Mouse (Mus musculus) skeletal muscle tissue, adult 2 months (tissue): ENCODE measurements around the gene Rtp2.
A peak's percentile ranks its signal among the peaks of the same experiment; 100 is the strongest.
"Not testable (repeated sequence)": the region's sequence is repeated elsewhere in the genome, so short reads cannot be mapped to it uniquely, and the experiment has no call there.

Experiments
- DNase-seq: peaks from one replicate; pipeline ENCODE4 v3.0.0-alpha.2; 2012; ENCODE audit warnings: low read depth, low spot score

Rtp2 gene

GRCm38 (mm10) chr16:23952101-23952727 is 20.0 kb upstream of the Rtp2 start:
- no peak for DNase-seq

DNA sequence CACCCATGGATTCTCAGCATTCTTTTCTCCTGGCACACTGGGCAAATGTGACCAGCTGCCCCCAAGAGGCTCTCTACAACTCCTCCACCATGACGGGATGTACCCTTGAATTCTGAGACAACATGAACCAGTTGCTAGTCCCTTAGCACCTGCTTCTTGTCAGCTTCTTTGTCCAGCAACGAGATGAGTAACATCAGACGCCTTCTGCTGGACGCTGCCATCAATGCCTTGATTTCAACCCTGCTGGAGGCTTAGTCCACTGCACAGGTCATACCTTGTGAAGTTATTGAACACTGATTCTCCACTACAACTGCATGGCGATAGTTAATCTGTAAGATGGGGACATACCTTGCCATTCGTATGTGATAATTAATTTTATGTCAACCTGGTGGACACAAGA is 15.5 kb upstream of the Rtp2 start:
- DNase-seq: no peak

DNA sequence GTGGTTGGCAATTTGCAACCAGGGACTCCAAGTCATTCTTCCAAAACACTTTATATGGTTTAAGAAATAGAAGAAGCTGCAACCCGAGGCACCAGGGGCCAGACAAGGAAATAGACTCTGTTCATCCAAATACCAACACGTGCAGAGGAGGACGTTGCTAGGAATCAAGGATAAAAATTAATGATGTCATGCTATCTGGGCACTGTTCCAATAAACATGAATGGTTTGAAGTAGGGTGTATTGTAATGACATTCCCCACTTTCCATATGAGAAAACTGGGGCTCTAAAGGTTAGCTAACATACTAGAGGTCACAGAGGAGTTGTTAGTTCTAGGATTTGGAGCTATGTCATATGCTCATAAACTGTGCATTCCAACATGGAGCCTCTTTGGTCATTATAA is 12.6 kb upstream of the Rtp2 start:
- DNase-seq: no peak

- no peak for DNase-seq
Observed at GRCm38 (mm10) chr16:23934397-23934796, 2.2 kb upstream of the Rtp2 start.

DNA sequence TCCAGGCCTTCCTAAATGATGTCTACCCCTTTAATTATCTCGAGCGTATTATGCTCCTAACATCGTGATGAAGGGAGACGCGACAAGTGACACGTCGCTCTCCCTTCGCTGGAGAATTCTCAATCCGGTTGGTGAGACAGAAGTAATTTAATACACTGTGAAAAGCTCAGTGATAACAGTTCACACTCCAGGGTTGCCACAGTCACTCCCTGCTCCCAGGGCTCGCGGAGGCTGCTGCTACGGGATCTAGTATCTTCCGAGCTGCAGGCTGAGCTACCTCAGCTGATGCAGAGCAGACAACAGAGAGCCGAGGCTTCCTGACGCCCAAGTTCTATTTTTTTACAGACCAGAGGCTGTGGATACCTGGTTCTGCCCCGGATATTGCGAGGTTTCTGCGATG is 919 bp downstream of the Rtp2 start:
- DNase-seq: no peak

DNA sequence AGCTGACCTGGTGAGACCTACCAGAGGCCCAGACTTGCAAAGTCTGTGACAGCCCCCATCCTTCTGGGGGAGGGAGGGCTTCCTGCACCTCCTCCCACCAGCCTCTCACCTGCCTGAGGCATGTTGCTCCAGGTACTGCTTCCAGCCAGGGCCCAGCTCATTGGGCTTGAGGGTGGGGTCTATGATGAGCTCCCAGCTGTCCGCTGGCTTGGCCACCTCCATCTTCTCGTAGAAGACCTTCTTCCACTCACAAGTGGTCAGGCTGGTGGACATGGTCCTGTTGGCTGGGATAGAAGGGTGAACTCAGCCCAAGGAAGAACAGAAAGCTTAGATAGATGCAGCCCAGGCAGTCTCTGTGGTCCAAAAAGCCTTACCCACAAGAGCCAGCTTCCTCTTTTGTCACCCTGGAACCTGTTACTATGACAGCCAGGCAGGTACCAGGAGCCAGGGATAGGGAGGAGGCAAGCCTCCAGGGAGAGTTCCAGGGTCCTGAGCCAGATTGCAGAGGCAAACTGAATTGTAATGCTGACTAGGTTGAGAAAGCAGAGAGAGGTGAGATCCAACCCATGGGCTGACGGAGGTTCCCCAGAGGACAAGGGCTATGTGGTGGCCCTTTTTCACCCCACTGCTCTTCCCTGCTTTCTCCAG is 1.6 kb downstream of the Rtp2 start:
- no peak for DNase-seq

DNA sequence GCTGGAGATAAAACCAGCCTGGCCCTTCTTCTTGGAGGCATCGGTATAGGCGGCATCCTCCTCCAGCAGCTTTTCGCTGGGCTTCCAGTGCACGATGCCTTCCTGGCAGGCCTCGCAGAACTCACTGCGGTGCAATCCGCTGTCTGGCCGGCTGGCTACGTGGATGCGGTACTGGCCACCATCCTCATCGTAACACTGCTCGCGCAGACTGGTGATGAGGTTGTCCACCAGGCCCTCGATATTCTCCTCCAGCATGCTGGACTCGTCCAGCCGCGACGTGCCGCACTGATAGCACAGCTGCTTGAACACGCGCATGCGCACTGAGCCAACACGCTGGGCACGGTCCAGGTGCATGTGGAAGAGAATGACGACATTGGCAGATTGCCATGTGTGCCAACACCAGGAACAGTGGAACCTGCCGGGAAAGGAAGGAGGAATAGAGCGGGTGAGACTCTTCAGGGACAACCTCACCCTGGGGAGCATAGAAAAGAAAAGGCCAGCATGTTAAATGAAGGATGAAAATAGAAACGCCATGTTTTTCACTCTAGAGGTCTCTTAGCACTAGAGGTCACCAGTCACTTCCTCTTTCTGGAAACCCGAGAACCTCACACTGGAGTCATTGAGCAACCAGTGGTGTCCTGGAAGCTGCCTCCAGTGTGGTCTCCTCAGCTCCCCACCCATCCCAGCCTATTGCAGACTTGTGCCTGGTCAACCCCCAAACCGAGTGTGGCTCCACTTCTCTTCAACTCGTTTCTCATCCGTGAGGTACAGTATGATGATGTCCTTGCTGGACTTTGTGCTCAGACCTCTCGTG is 4.7 kb downstream of the Rtp2 start:
- DNase-seq: no peak

GRCm38 (mm10) chr16:23922906-23923305 is 9.3 kb downstream of the Rtp2 start:
- no peak for DNase-seq

DNA sequence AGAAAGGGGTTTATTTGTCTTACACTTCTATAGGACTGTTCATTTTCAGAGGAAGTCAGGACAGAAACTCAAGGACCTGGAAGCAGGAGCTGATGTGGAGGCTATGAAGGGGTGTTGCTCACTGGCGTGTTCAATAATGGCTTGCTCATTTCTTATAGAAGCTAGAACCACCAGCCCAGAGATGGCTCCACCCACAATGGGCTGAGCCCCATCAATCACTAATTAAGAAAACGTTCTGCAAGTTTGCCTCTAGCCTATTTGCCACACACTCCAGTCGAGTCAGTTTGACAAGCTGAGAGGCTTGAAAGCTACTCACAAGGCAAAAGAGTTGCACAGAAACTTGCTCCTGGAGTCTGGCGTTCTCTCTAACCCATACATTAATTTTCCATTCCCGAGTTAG is 10.5 kb downstream of the Rtp2 start:
- no peak for DNase-seq

- DNase-seq: no peak
Observed at GRCm38 (mm10) chr16:23919418-23919817, 12.8 kb downstream of the Rtp2 start.

DNA sequence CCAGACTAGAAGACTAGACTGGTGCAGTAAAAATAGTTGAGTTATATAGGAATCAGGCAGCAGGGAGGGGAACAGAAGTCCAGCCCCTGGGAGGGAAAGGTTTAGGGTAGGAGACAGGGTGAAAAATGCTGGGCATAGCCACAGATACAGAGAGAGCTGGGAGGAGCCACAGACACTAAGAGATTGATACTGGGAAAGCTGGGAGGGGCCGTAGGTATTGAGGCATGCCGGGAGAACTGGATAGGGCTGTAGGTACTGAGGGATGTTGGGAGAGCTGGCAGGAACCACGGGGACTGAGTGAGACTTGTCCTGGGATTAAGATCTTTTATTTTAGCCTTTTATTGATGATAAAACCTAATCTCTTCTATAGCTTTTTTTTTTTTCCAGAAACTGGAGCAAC is 18.8 kb downstream of the Rtp2 start:
- no peak for DNase-seq

- DNase-seq: no peak
Observed at GRCm38 (mm10) chr16:23912741-23913140, 19.5 kb downstream of the Rtp2 start.

DNA sequence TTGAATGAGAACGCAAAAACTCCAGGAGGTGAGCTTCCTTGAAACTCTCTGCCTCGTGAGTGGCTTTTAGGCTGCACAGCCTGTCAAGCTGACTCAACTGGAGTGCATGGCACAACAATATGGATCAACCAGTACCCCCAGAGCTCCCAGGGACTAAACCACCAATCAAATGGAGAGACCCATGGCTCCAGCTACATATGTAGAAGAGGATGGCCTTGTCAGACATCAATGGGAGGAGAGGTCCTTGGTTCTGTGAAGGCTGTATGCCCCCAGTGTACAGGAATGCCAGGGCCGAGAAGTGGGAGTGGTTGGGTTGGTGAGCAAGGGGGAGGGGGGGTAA is 23.2 kb downstream of the Rtp2 start:
- DNase-seq: not testable (repeated sequence)

- not testable (repeated sequence) for DNase-seq
Observed at GRCm38 (mm10) chr16:23908076-23909014, 23.8 kb downstream of the Rtp2 start.

DNA sequence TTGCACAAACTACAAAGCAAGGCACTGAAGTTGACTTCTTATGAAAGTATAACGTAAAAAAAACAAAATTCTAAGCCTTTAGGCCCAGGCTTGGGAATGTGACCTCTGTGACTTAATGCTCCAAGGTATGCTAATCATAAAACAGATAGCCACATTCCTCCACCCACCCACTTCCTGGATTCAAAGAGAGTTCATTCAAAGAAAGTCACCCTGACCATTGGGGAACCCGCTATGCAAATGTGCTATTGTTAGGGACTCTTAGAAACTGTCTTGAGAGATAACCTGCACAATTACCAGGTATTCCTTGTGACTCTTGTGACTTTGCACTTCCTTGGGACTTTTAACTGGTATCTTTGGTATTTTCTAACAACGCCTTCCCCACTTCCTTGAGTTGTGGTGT is 25.6 kb downstream of the Rtp2 start:
- not testable (repeated sequence) for DNase-seq

GRCm38 (mm10) chr16:23901411-23901810 is 30.8 kb downstream of the Rtp2 start:
- no peak for DNase-seq

- DNase-seq: no peak
Observed at GRCm38 (mm10) chr16:23900061-23900460, 32.1 kb downstream of the Rtp2 start.

GRCm38 (mm10) chr16:23898840-23899239 is 33.4 kb downstream of the Rtp2 start:
- DNase-seq: peak; percentile 40

- peak; percentile 45 for DNase-seq
Observed at GRCm38 (mm10) chr16:23897984-23898586, 34.1 kb downstream of the Rtp2 start.

GRCm38 (mm10) chr16:23897486-23897885 is 34.7 kb downstream of the Rtp2 start:
- DNase-seq: no peak

DNA sequence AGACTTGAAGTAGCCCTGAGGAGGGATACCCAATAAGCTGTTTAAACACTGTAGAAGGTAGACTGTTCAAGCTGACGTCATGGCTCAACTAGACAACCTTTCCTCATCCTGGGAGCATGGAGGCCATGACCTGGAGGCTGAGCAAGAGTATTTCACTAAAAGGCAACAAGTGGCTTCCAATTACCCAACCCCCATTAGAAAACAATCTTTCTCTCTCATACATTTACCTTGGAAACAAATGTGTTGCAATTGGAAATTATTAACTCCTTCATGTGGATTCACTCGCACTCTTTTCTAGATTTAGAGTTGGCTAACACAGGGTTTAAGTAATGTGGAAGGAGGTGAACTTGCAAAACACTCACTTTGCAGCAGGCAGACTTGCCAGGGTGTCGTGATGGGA is 37.1 kb downstream of the Rtp2 start:
- DNase-seq: no peak
